Mouse (Mus musculus) limb, embryonic 13.5 days (tissue): Measurements from ENCODE around the gene Impdh2. TPM values are rescaled to one million over a fixed set of nuclear protein-coding genes. Genes with fewer than 3 reads are reported as not detected.

Experiments used
- ATAC-seq: fragments of 200-750 bp; cut with Nextera tagmentation; 2 replicates; pipeline ENCODE4 v1.8.0; 2017; ENCODE audit warnings: low read depth, moderate number of reproducible peaks, moderate TSS enrichment; ENCODE audit not compliant: low FRiP score
- H3K27ac ChIP-seq: fragments of 300-500 bp; sonication (generic); 2 replicates; pipeline ENCODE4 v1.5.1; 2015; ENCODE audit warnings: inconsistent platforms, mild to moderate bottlenecking, moderate library complexity
- H3K27me3 ChIP-seq: fragments of 300-500 bp; sonication (generic); 2 replicates; pipeline ENCODE4 v1.6.1; 2015; ENCODE audit warnings: mild to moderate bottlenecking, inconsistent platforms
- H3K36me3 ChIP-seq: fragments of 300-500 bp; sonication (generic); 2 replicates; pipeline ENCODE4 v1.6.1; 2015; ENCODE audit warnings: inconsistent platforms, mild to moderate bottlenecking, moderate library complexity
- H3K4me1 ChIP-seq: fragments of 300-500 bp; sonication (generic); 2 replicates; pipeline ENCODE4 v1.6.1; 2015; ENCODE audit warnings: inconsistent platforms
- H3K4me2 ChIP-seq: fragments of 300-500 bp; sonication (generic); replicated peaks from 2 replicates; pipeline ENCODE4 v1.6.1; 2015; ENCODE audit warnings: inconsistent platforms, mild to moderate bottlenecking, moderate library complexity
- H3K4me3 ChIP-seq: fragments of 300-500 bp; sonication (generic); 2 replicates; pipeline ENCODE4 v1.5.1; 2015; ENCODE audit warnings: moderate library complexity, mild to moderate bottlenecking, inconsistent platforms
- H3K9ac ChIP-seq: fragments of 300-500 bp; sonication (generic); 2 replicates; pipeline ENCODE4 v1.6.1; 2015; ENCODE audit warnings: mild to moderate bottlenecking, inconsistent platforms
- H3K9me3 ChIP-seq: fragments of 300-500 bp; sonication (generic); 2 replicates; pipeline ENCODE4 v1.6.1; 2016; ENCODE audit warnings: inconsistent platforms
- WGBS: fragments of 180-500 bp; shearing (Covaris S2); methylation state at CpG from one replicate; pipeline ENCODE4 v1.1.7; 2015; 5-methylcytosine and 5-hydroxymethylcytosine counted together
- polyA plus RNA-seq: library from polyadenylated mRNA; unstranded; fragments of >200 nt; fragmentation: Nextera tagmentation; extraction: Ambion mirVana; gene quantifications from 2 replicates; pipeline ENCODE4 v1.2.1, GENCODE M21; 2015

Impdh2 gene
- polyA plus RNA-seq: 188 and 190 TPM in 2 replicates

- Histone ChIP-seq H3K27me3 (no peaks in the 10 kb centered on the region), H3K9ac (peak within 1 kb of the TSS; percentile 83), H3K36me3 (peaks cover 80% of the 10 kb centered on the region), H3K4me3 (peak within 1 kb of the TSS; percentile 60), H3K9me3 (no peaks in the 10 kb centered on the region), H3K27ac (peak within 1 kb of the TSS; percentile 49; the same call in 1 of the 2 replicates), H3K4me1 (peaks cover 13% of the 10 kb centered on the region), H3K4me2 (peak within 1 kb of the TSS; percentile 85)
- ATAC-seq: peak; percentile 98
- under 1% methylated on average over 53 of the region's 53 CpGs for WGBS
These were observed at the start of gene Impdh2 for GRCm38 (mm10) chr9:108560227-108560841. TSS of gene Impdh2 (plus strand) at chr9:108560286.

GRCm38 (mm10) chr9:108516380-108517251 is 43.5 kb upstream of the Impdh2 start, which contains the start of gene Qrich1:
TSS of gene Qrich1 (plus strand) at chr9:108516806.
- H3K36me3 ChIP-seq: peaks cover 53% of the 10 kb centered on the region
- 2% methylated on average over 54 of the region's 55 CpGs for WGBS

GRCm38 (mm10) chr9:108517253-108517930 is 42.7 kb upstream of the Impdh2 start:
- peak overlapping the region; percentile 96 for H3K9ac ChIP-seq
- no peaks in the 10 kb centered on the region for H3K27me3 ChIP-seq
- under 1% methylated on average over 66 of the region's 95 CpGs for WGBS
- H3K27ac ChIP-seq: peak overlapping the region; percentile 98
- peaks cover 22% of the 10 kb centered on the region for H3K4me1 ChIP-seq
- peaks cover 45% of the 10 kb centered on the region for H3K36me3 ChIP-seq
- peak overlapping the region; percentile 90 for H3K4me3 ChIP-seq
- peak; percentile 82 for ATAC-seq
- H3K9me3 ChIP-seq: no peaks in the 10 kb centered on the region
- H3K4me2 ChIP-seq: peak overlapping the region; percentile 75

More at GRCm38 (mm10) chr9:108516380-108517251, 43.5 kb upstream of the Impdh2 start, which contains the start of gene Qrich1:
- H3K4me3 ChIP-seq: peak within 1 kb of the TSS; percentile 90
- H3K27me3 ChIP-seq: no peaks in the 10 kb centered on the region
- peak; percentile 96 for ATAC-seq
- no peaks in the 10 kb centered on the region for H3K9me3 ChIP-seq
- peak within 1 kb of the TSS; percentile 75 for H3K4me2 ChIP-seq
- H3K9ac ChIP-seq: peak within 1 kb of the TSS; percentile 96
- peaks cover 22% of the 10 kb centered on the region for H3K4me1 ChIP-seq
- H3K27ac ChIP-seq: peak within 1 kb of the TSS; percentile 98

GRCm38 (mm10) chr9:108517931-108518332 is 42.2 kb upstream of the Impdh2 start:
- Histone ChIP-seq H3K4me1 (peaks cover 22% of the 10 kb centered on the region), H3K4me2 (peak overlapping the region; percentile 70), H3K9ac (peak overlapping the region; percentile 96), H3K9me3 (no peaks in the 10 kb centered on the region), H3K27me3 (no peaks in the 10 kb centered on the region), H3K4me3 (peak overlapping the region; percentile 90), H3K36me3 (peaks cover 40% of the 10 kb centered on the region), H3K27ac (peak overlapping the region; percentile 98)
- WGBS: under 1% methylated on average over 13 of the region's 13 CpGs
- peak; percentile 5; the same call in 1 of the 2 replicates for ATAC-seq

GRCm38 (mm10) chr9:108521604-108522003 is 38.5 kb upstream of the Impdh2 start:
- WGBS: 84% methylated on average over 2 of the region's 2 CpGs
- Histone ChIP-seq H3K27ac (no peak overlapping the region), H3K4me1 (peaks cover 13% of the 10 kb centered on the region), H3K27me3 (no peaks in the 10 kb centered on the region), H3K4me3 (no peak overlapping the region), H3K36me3 (peaks cover 21% of the 10 kb centered on the region), H3K4me2 (no peak overlapping the region), H3K9me3 (no peaks in the 10 kb centered on the region), H3K9ac (no peak overlapping the region)
- no peak for ATAC-seq

GRCm38 (mm10) chr9:108523341-108523740 is 36.7 kb upstream of the Impdh2 start:
- H3K9ac ChIP-seq: no peak overlapping the region
- WGBS: 94% methylated on average over 4 of the region's 4 CpGs

GRCm38 (mm10) chr9:108525400-108525799 is 34.7 kb upstream of the Impdh2 start:
- no peak overlapping the region for H3K27ac ChIP-seq
- no peaks in the 10 kb centered on the region for H3K27me3 ChIP-seq
- WGBS: 89% methylated on average over 3 of the region's 3 CpGs
- H3K4me3 ChIP-seq: no peak overlapping the region
- H3K36me3 ChIP-seq: peaks cover 39% of the 10 kb centered on the region
- H3K9ac ChIP-seq: no peak overlapping the region
- ATAC-seq: no peak
- no peaks in the 10 kb centered on the region for H3K9me3 ChIP-seq
- H3K4me1 ChIP-seq: no peaks in the 10 kb centered on the region
- H3K4me2 ChIP-seq: no peak overlapping the region

More at GRCm38 (mm10) chr9:108523341-108523740, 36.7 kb upstream of the Impdh2 start:
- Histone ChIP-seq H3K27ac (no peak overlapping the region), H3K4me2 (no peak overlapping the region), H3K27me3 (no peaks in the 10 kb centered on the region), H3K9me3 (no peaks in the 10 kb centered on the region), H3K4me3 (no peak overlapping the region), H3K4me1 (peaks cover 13% of the 10 kb centered on the region), H3K36me3 (peaks cover 27% of the 10 kb centered on the region)
- ATAC-seq: no peak

GRCm38 (mm10) chr9:108530954-108531353 is 29.1 kb upstream of the Impdh2 start:
- no peak overlapping the region for H3K27ac ChIP-seq
- WGBS: 90% methylated on average over 1 of the region's 1 CpGs
- no peak for ATAC-seq
- peaks cover 80% of the 10 kb centered on the region for H3K36me3 ChIP-seq
- H3K9ac ChIP-seq: no peak overlapping the region
- H3K4me3 ChIP-seq: no peak overlapping the region
- no peak overlapping the region for H3K4me2 ChIP-seq
- no peaks in the 10 kb centered on the region for H3K27me3 ChIP-seq
- H3K4me1 ChIP-seq: no peaks in the 10 kb centered on the region
- H3K9me3 ChIP-seq: no peaks in the 10 kb centered on the region

- no peak overlapping the region for H3K27ac ChIP-seq
- H3K4me3 ChIP-seq: no peak overlapping the region
- no peak overlapping the region for H3K4me2 ChIP-seq
- no peak overlapping the region for H3K9ac ChIP-seq
- WGBS: 98% methylated on average over 1 of the region's 1 CpGs
- H3K36me3 ChIP-seq: peaks cover 85% of the 10 kb centered on the region
- H3K9me3 ChIP-seq: no peaks in the 10 kb centered on the region
- ATAC-seq: no peak
- H3K27me3 ChIP-seq: no peaks in the 10 kb centered on the region
- H3K4me1 ChIP-seq: no peaks in the 10 kb centered on the region
These were observed 28.6 kb upstream of the Impdh2 start for GRCm38 (mm10) chr9:108531496-108531895.

GRCm38 (mm10) chr9:108540846-108541245 is 19.2 kb upstream of the Impdh2 start:
- Histone ChIP-seq H3K9me3 (no peaks in the 10 kb centered on the region), H3K4me2 (no peak overlapping the region), H3K36me3 (peaks cover 93% of the 10 kb centered on the region)

GRCm38 (mm10) chr9:108545986-108546385 is 14.1 kb upstream of the Impdh2 start:
- peaks cover 93% of the 10 kb centered on the region for H3K36me3 ChIP-seq

More at GRCm38 (mm10) chr9:108540846-108541245, 19.2 kb upstream of the Impdh2 start:
- Histone ChIP-seq H3K9ac (no peak overlapping the region), H3K4me1 (no peaks in the 10 kb centered on the region), H3K4me3 (no peak overlapping the region), H3K27ac (no peak overlapping the region), H3K27me3 (no peaks in the 10 kb centered on the region)
- ATAC-seq: no peak

More at GRCm38 (mm10) chr9:108545986-108546385, 14.1 kb upstream of the Impdh2 start:
- WGBS: 96% methylated on average over 3 of the region's 3 CpGs
- no peak overlapping the region for H3K4me3 ChIP-seq
- H3K4me1 ChIP-seq: no peaks in the 10 kb centered on the region
- no peaks in the 10 kb centered on the region for H3K27me3 ChIP-seq
- no peaks in the 10 kb centered on the region for H3K9me3 ChIP-seq
- H3K9ac ChIP-seq: no peak overlapping the region
- H3K4me2 ChIP-seq: no peak overlapping the region
- no peak overlapping the region for H3K27ac ChIP-seq
- no peak for ATAC-seq
